Mouse (Mus musculus): ENCODE data around the gene Rnf26. TPM values are rescaled to one million over a fixed set of nuclear protein-coding genes. Genes with fewer than 3 reads are reported as not detected.

Gene Rnf26
- total RNA-seq, 1 experiment = 19.9 TPM

DNA sequence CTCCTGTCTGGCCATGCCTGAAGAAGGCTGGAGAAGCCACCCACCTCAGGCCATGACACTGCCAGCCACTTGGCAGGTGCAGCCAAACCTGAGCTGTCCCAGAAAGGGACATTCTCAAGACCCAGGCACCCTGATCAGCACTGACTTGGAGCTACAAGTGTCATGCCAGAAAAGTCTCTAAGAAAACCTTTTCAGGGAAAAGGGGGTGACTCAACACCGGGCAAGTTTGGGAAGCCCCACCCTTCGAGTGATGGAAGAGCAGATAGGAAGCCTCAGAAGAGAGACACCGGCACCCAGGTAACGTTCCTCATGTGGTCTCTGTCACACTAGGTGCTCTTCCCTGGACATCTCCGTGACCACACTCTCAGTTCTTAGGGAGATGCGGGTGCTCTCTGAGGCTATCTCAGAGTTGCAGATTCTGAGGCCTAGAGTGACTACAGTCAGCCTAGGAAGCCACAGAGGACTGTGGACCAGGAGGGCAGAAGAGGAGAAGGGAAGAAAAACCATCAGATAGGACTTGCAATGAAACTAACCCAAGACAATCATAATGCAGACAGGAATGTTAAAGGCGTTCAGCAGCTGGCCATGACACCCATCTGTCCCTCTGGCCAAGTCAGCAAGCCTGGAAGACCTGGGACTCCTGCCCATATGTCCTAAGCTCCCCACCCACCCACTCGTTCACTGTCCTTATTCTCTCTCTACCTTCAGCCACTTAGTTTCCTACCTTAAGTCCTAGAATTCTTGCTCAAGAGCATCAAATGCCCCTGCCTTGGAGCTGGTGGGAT, 63.7 kb downstream of the Rnf26 start:
- no peak overlapping the region for H3K4me3 ChIP-seq (ENCODE audit: insufficient read depth in 1 of 2, low read depth in 1 of 2, low read length in 2 of 2, poor library complexity in 1 of 2, severe bottlenecking in 1 of 2)
- no peak for TF ChIP-seq MAFK (IDR thresholded peaks at IDR 0.05; ENCODE audit: insufficient read depth, low read depth, low read length)
- no peak for TF ChIP-seq HCFC1 (IDR thresholded peaks at IDR 0.05; ENCODE audit: borderline replicate concordance, insufficient read depth, low read length)
- TF ChIP-seq ZC3H11A (IDR thresholded peaks at IDR 0.05; ENCODE audit: borderline replicate concordance, low read depth, low read length) = no peak
- TF ChIP-seq ZNF384 (IDR thresholded peaks at IDR 0.05; ENCODE audit: low read depth, low read length) = no peak
- no peak for TF ChIP-seq CHD2 (IDR thresholded peaks at IDR 0.05; ENCODE audit: low read depth, low read length)
- DNase-seq (ENCODE audit: low read depth, low spot score) = no peak
- no peak overlapping the region for H3K27ac ChIP-seq (ENCODE audit: insufficient read depth, low read depth, low read length, poor library complexity, severe bottlenecking)
- no peak overlapping the region for H3K9ac ChIP-seq (ENCODE audit: insufficient read depth, low read depth, low read length, poor library complexity, severe bottlenecking)
- H3K36me3 ChIP-seq (ENCODE audit: control insufficient read depth, insufficient read depth, low read length, poor library complexity, severe bottlenecking) = peaks cover 2% of the 10 kb centered on the region
- in situ Hi-C loops (cut with MboI; ENCODE audit: low sequenced_read_pairs in 2 of 2, unreplicated experiment in 2 of 2) = no loop called here
- peaks cover 0 to 13% of the 10 kb centered on the region in 2 experiments; a peak in 2 of 4 replicates for H3K4me1 ChIP-seq (ENCODE audit: control insufficient read depth in 2 of 2, insufficient read depth in 2 of 2, low read length in 2 of 2, poor library complexity in 1 of 2)
- no peaks in the 10 kb centered on the region for H3K9me3 ChIP-seq (ENCODE audit: control insufficient read depth, insufficient read depth, low read depth, low read length)

DNA sequence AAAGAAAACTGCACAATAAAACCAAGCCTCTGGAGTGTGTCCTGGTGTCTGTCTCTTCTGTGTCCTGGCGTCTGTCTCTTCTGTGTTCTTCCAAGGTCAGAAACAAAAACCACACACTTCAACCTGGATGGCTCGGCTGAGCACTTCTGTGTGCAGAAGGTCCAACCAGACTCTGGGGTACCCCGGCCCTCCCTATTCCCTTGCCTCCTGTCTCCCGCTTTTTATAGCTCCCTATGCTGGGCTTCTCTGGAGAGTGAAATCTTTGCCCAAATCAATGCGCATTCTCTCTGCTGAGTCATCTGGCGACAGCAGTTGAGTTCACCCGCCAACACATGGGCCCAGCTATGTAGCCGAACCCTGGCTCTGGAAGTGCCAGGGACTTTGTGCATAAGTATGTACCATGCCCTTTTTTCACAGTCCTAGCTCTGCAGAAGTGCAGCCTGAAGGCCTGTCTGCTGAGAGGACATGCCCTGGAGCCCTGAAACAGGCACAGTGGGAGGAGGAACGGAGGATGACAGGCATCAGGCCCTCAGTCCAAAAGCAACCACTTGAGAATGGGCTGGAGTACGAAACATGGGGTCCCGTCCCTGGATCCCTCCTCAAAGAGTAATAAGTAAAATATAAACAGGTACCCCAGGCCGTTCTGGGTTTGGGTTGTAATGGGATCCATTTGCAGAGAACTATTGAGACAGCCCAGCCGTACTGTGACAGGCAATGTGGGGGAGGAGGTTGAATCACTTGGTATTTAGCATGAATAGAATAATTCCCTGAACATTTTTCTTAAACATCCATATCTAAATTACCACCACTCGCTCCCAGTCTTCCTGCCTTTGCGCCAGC, 64.6 kb downstream of the Rnf26 start:
- H3K27ac ChIP-seq (ENCODE audit: insufficient read depth, low read depth, low read length, poor library complexity, severe bottlenecking) = no peak overlapping the region
- no peak overlapping the region for H3K9ac ChIP-seq (ENCODE audit: insufficient read depth, low read depth, low read length, poor library complexity, severe bottlenecking)
- no peak for TF ChIP-seq ZNF384 (IDR thresholded peaks at IDR 0.05; ENCODE audit: low read depth, low read length)
- TF ChIP-seq MAFK (IDR thresholded peaks at IDR 0.05; ENCODE audit: insufficient read depth, low read depth, low read length) = peak; percentile 59; the same call in 1 of the 2 replicates
- TF ChIP-seq CHD2 (IDR thresholded peaks at IDR 0.05; ENCODE audit: low read depth, low read length) = no peak
- peaks cover 0 to 13% of the 10 kb centered on the region in 2 experiments; a peak in 2 of 4 replicates for H3K4me1 ChIP-seq (ENCODE audit: control insufficient read depth in 2 of 2, insufficient read depth in 2 of 2, low read length in 2 of 2, poor library complexity in 1 of 2)
- in situ Hi-C loops (cut with MboI; ENCODE audit: low sequenced_read_pairs in 2 of 2, unreplicated experiment in 2 of 2) = no loop called here
- DNase-seq (ENCODE audit: low read depth, low spot score) = no peak
- no peaks in the 10 kb centered on the region for H3K9me3 ChIP-seq (ENCODE audit: control insufficient read depth, insufficient read depth, low read depth, low read length)
- H3K4me3 ChIP-seq (ENCODE audit: insufficient read depth in 1 of 2, low read depth in 1 of 2, low read length in 2 of 2, poor library complexity in 1 of 2, severe bottlenecking in 1 of 2) = no peak overlapping the region
- H3K36me3 ChIP-seq (ENCODE audit: control insufficient read depth, insufficient read depth, low read length, poor library complexity, severe bottlenecking) = peaks cover 2% of the 10 kb centered on the region

DNA sequence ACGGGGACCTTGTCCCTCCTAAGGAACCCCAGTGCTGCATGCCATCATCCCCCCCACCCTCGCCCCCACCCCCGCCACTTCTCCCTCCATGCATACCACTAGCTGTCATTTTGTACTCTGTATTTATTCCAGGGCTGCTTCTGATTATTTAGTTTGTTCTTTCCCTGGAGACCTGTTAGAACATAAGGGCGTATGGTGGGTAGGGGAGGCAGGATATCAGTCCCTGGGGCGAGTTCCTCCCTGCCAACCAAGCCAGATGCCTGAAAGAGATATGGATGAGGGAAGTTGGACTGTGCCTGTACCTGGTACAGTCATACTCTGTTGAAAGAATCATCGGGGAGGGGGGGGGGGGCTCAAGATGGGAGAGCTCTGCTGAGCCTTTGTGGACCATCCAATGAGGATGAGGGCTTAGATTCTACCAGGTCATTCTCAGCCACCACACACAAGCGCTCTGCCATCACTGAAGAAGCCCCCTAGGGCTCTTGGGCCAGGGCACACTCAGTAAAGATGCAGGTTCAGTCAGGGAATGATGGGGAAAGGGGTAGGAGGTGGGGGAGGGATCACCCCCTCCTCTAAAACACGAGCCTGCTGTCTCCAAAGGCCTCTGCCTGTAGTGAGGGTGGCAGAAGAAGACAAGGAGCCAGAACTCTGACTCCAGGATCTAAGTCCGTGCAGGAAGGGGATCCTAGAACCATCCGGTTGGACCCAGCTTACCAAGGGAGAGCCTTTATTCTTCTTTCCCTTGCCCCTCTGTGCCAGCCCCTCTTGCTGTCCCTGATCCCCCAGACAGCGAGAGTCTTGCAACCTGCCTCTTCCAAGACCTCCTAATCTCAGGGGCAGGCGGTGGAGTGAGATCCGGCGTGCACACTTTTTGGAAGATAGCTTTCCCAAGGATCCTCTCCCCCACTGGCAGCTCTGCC, 65.5 kb downstream of the Rnf26 start:
- no peaks in the 10 kb centered on the region for H3K9me3 ChIP-seq (ENCODE audit: control insufficient read depth, insufficient read depth, low read depth, low read length)
- H3K4me3 ChIP-seq (ENCODE audit: insufficient read depth in 1 of 2, low read depth in 1 of 2, low read length in 2 of 2, poor library complexity in 1 of 2, severe bottlenecking in 1 of 2) = no peak overlapping the region
- DNase-seq (ENCODE audit: low read depth, low spot score) = no peak
- in situ Hi-C loops (cut with MboI; ENCODE audit: low sequenced_read_pairs in 2 of 2, unreplicated experiment in 2 of 2) = no loop called here
- H3K36me3 ChIP-seq (ENCODE audit: control insufficient read depth, insufficient read depth, low read length, poor library complexity, severe bottlenecking) = peaks cover 2% of the 10 kb centered on the region
- H3K27ac ChIP-seq (ENCODE audit: insufficient read depth, low read depth, low read length, poor library complexity, severe bottlenecking) = no peak overlapping the region
- no peak overlapping the region for H3K9ac ChIP-seq (ENCODE audit: insufficient read depth, low read depth, low read length, poor library complexity, severe bottlenecking)
- no peak for TF ChIP-seq HCFC1 (IDR thresholded peaks at IDR 0.05; ENCODE audit: borderline replicate concordance, insufficient read depth, low read length)
- TF ChIP-seq ZNF384 (IDR thresholded peaks at IDR 0.05; ENCODE audit: low read depth, low read length) = no peak
- no peak for TF ChIP-seq CHD2 (IDR thresholded peaks at IDR 0.05; ENCODE audit: low read depth, low read length)
- TF ChIP-seq MAFK (IDR thresholded peaks at IDR 0.05; ENCODE audit: insufficient read depth, low read depth, low read length) = no peak
- no peak for TF ChIP-seq ZC3H11A (IDR thresholded peaks at IDR 0.05; ENCODE audit: borderline replicate concordance, low read depth, low read length)
- H3K4me1 ChIP-seq (ENCODE audit: control insufficient read depth in 2 of 2, insufficient read depth in 2 of 2, low read length in 2 of 2, poor library complexity in 1 of 2) = peaks cover 0 to 13% of the 10 kb centered on the region in 2 experiments; a peak in 2 of 4 replicates

DNA sequence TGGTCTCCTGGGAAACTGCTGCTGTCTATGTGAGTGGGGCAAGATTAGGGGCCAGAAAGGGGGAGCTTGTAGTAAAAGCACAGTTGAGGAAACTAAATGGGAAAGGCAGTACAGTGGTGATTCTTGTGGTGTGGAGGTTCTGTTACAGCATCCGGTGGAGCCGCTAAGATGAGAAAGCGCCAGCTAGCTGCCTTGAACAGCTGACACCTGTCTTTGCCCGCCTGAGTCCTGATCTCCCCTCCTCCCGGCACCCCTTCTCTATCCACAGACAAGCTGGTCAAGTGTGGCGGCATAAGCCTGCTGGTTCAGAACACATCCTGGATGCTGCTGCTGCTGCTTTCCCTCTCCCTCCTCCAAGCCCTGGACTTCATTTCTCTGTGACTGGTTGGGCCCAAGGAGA, 66.2 kb downstream of the Rnf26 start:
- peaks cover 2% of the 10 kb centered on the region for H3K36me3 ChIP-seq (ENCODE audit: control insufficient read depth, insufficient read depth, low read length, poor library complexity, severe bottlenecking)
- TF ChIP-seq MAFK (IDR thresholded peaks at IDR 0.05; ENCODE audit: insufficient read depth, low read depth, low read length) (no peak), ZC3H11A (IDR thresholded peaks at IDR 0.05; ENCODE audit: borderline replicate concordance, low read depth, low read length) (no peak)
- H3K4me1 ChIP-seq (ENCODE audit: control insufficient read depth in 2 of 2, insufficient read depth in 2 of 2, low read length in 2 of 2, poor library complexity in 1 of 2) = peaks cover 0 to 15% of the 10 kb centered on the region in 2 experiments; a peak in 2 of 4 replicates
- in situ Hi-C loops (cut with MboI; ENCODE audit: low sequenced_read_pairs in 2 of 2, unreplicated experiment in 2 of 2) = no loop called here
- H3K27ac ChIP-seq (ENCODE audit: insufficient read depth, low read depth, low read length, poor library complexity, severe bottlenecking) = no peak overlapping the region; the same call in 1 of the 2 replicates
- H3K9me3 ChIP-seq (ENCODE audit: control insufficient read depth, insufficient read depth, low read depth, low read length) = no peaks in the 10 kb centered on the region
- DNase-seq (ENCODE audit: low read depth, low spot score) = no peak
- no peak overlapping the region for H3K9ac ChIP-seq (ENCODE audit: insufficient read depth, low read depth, low read length, poor library complexity, severe bottlenecking)
- no peak overlapping the region for H3K4me3 ChIP-seq (ENCODE audit: insufficient read depth in 1 of 2, low read depth in 1 of 2, low read length in 2 of 2, poor library complexity in 1 of 2, severe bottlenecking in 1 of 2)
